Mouse (Mus musculus) heart, adult 11 months (tissue): ENCODE measurements around the gene Lrrc4c.
A peak's percentile ranks its signal among the peaks of the same experiment; 100 is the strongest.

Experiments used
- DNase-seq: peaks from one replicate; pipeline ENCODE4 v3.0.0; 2022

Gene Lrrc4c

DNA sequence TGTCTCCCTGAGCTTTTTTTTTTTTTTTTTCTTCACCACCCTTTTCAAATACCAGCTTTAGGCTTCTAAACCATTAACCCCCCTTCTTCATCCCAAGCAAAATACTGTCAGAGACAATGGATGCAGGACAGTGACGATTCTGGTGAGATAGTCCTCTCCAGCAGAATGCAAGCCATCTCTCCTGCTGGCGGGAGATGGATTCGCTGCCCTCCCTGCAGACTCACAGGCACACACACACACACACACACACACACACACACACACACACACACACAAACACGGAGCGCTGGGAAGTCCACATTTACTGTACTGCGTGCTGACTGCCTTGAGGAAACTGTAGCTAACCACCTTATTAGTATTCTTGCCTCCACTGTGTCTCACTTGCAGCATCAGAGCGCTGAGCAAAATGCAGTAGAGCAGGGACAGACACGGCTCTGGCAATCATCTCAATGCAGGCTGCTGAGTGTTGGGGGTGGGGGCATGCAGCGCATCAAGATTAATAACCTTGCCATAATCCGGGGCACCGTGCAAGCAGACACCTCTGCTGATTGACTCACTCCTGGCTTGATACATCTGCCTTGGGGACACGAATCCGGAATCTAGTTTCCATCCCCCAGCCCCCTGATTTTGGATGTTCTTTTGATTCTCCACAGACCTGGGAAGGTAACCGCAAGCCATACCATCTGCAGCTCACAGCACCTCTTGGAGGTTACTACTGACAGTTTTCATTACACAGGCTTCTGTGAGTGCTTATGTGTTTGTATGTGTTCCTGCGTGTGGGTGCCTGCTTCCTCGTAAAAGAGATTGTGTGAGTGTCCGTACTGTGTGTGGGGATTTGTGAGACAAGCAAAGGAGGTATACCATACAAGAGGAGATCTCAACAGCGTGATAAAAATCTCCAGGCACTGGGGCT, at the start of gene Lrrc4c:
Gene Lrrc4c (plus strand): TSS at position 783 of the 913 bp plus-strand sequence.
- no peak for DNase-seq

DNA sequence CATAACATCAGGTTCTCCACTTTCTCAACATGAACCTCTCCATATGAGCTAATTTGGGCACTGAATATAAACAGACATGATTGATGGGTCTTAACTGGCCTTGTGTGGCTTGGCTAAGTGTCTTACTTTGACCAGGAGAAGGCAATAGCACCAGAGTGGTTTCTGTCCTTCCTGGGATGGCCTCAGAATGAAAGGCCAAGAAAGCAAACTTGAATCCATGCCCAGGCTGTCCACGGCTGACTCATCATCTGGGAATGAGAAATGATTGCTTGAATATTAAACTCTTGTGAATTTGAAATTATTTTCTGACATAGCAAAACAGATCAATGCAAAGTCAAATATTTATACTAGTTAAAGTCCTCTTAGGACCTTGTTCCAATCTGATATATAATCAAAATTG, 42.9 kb upstream of the Lrrc4c start:
- DNase-seq = no peak

DNA sequence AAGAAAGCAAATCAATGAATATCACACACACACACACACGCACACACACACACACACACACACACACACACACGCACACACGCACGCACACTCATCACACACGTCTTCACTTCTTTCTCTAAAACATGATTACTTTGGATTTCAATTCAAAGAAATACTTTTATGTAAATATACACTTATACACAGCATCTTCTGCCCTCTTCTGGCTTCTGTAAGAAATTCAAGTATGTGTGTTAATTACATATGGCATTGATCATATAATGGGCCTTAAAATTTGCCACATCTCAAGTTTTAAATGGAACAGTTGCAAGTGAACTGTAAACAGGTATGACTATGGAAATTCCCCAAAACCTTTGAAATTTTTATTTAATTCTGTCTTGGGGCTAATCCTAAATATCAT, 35.0 kb upstream of the Lrrc4c start:
- DNase-seq = no peak

DNA sequence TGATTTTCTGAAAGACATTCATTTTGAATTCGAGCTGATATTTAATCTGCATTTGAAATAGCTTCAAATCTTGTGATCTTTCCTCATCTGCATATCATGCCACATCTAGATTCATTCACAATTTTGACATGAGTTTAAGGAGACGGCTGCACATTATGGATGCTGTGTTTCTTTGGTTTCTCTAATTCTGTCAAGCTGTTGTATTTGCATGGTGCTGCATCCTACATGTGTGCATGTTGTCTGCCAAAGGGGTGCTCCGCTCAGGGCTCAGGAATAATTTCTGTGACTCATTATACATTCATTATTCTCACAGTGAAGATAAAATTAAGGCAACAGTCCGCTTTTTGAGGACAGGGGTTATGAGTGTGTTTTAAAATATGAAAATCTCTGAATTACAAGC, 30.5 kb upstream of the Lrrc4c start:
- peak; percentile 58 for DNase-seq

DNA sequence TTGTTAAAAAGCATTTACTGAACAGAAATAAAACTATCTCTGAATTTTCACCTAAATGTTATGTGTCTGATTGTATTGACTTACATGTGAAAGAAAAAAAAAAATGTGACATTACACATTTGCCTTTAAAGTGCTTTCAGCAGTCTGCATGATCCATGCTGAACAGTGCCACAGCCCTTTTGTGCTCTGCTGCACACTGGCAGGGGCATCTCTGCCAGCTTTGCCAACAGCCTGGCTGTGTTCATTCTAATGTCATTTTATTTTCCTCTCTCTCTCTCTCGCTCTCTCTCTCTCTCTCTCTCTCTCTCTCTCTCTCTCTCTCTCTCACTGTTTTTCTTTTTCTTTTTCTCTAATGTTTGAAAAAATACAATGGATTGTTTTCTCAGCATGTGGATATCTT, 27.4 kb upstream of the Lrrc4c start:
- no peak for DNase-seq

DNA sequence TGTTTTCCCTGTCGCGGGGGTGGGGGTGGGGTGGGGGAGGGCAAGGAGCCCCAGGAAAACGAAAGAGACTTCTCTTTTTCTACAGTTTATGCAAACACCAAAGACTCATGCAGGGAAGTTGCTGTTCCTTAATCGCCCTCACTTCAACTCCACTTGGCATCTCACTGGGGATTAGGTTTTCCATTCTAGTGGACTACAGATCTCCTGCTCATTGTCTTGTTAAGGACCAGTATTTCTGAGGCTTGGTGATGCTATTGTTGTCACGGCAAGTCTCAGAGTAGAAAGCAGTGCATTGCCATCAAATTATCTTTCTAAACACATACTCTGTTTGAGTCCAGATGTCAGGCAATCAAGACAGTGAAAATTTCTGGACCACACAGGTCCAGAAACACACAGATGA, 2.9 kb upstream of the Lrrc4c start:
- DNase-seq = no peak

DNA sequence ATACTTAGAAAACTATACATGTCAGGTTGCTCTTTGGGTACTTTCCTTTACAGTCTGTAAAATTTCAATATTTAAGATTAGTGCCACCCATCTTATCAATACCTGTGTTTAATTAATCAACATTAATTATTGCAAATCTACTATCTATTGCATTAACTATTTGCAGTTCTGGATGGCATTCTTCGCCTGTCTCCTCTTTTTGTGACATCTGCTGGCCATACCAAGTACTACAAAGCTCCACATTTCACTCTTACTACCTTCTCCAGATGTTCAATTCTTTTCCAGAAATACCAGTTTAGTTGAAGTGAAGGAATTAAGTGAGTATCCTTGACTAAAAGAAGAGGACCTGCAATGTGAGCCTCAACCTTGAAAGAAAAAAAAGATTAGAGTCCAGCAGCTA, 1.4 kb upstream of the Lrrc4c start:
- no peak for DNase-seq

DNA sequence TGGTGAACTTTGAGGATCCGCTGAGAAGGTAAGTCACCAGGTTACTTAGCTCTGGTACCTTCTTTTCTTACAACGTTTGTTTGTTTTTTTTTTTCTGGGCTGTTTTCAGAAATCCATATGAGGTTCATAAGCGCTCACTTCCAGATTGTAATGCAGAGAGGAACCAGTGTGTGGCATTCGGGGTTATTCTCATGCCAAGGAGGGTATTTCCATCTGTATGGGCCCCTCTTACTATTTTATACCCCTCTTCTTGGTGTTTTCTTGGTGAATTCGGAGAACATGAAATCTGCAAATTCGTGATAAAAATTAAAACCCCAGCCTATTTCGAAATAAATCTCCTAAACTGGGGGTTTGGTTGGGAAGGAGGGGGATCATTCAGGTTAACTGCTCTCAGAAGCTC, 587 bp downstream of the Lrrc4c start:
- no peak for DNase-seq

DNA sequence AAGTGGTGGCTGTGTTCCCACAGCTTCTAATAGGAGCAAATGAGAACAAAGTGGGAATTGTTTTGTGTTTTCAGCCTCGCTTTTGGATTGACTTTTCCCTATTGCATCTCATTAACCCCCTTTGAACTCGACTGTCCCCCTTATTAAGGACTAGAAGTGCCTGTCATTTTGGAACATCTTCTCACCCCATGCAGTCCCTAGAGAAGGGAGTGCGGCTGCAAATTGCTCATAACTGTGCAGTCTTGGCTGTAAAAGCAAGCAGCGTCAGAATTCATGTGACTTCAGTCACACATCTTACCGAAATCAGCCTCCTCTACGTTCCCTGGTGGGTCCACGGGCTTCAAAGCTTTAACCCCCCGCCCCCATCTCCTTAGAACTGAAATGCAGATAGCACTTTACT, 1.2 kb downstream of the Lrrc4c start:
- no peak for DNase-seq

DNA sequence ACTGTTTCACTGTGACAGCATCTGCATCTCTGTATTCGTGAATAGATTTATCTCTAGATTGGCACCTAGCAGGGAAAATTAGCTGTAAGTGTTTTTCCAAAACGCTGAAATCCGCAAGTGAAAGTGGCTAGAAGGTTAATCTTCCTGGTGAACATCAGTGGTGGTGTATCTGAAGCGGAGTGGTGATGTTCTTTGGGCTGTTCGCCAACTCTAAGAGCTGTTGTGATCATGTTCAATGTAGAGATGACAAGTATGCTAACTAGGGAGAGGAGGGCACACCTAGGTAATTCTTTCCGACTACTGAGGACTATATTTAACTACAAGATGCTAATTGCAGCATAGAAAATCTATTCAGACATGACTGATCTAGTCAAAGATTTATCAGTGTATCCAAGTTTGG, 1.7 kb downstream of the Lrrc4c start:
- no peak for DNase-seq

DNA sequence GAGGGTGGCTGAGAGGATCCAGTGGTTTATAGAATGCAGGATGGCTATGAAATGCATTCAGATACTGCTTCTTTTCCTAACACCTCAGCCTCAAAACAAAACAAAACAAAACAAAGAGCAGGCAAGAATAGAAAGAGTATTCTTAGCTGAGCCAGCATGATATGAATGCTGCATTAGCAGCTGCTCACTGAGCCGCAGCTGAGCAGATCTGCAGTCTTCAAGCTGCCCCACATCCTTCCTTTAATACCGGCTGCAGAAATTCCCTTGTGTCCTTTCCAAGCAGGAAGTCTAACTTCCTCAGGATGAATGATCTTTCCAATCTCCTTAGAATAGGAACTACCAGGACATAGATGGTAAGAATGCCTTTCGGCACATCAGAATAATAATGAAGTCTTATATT, 16.7 kb downstream of the Lrrc4c start:
- DNase-seq = no peak

DNA sequence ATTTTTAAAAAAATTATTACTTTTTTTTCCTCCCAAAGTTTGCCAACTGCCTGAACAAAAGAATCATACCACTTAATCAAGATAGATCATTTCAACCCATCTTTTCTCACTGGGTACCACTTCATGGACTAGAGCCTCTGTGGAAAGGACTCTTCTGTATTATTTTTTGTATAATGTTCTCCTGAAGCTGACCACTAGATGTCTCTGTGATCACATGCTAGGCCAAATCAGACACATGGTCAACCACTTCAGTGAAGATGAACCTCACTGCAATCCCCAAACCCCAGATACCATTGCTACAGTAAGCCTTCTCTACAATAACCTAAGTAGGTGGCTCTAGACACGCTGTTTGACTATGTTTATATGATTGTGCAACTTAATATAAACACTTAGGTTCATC, 19.4 kb downstream of the Lrrc4c start:
- DNase-seq = no peak

DNA sequence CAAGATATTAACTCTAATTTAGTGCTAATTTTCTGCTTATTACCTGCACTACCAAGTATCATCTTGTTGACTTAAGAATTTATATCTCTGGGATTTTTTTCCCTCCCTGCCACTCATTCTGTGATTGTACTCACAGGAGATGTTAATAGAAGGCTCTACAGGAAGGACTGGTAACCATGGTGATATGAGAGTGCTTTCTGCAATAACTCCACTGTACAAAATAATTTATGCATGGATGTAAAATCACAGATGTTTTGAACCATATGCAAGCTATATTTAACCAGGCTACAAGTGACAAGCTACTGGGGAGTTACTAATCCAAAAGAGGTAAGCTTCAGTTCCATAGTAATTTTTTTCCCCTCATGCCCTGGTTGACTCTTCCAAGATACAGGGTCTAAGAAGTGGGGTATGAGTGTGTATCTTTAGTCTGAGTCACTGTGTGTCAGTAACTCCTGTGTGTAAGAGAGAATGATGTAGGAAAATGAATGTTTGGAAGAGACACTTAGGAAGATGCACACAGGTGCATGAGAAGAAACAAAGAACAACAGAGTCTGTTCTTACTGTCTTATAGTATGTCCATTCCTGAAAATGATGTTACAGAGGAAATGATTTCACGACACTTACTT, 83.3 kb downstream of the Lrrc4c start:
- no peak for DNase-seq

DNA sequence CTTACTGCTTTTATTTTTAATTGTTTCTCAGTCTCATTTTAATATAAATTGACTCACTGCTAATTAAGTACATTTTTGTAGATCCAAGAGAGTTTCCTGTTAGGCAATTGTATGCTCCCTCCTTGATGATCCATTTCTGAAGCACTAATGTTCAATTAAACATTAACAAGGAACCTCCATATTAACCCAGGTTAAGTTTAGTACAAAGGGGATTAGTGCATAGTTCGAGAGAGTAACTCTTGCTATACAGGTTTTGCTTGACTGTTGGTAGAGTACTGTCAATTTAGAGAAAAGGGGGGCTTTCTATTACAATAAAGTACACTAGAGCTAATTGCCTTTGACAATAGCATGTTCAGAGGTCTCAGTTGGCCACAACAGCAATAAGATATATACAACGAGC, 84.5 kb downstream of the Lrrc4c start:
- no peak for DNase-seq

DNA sequence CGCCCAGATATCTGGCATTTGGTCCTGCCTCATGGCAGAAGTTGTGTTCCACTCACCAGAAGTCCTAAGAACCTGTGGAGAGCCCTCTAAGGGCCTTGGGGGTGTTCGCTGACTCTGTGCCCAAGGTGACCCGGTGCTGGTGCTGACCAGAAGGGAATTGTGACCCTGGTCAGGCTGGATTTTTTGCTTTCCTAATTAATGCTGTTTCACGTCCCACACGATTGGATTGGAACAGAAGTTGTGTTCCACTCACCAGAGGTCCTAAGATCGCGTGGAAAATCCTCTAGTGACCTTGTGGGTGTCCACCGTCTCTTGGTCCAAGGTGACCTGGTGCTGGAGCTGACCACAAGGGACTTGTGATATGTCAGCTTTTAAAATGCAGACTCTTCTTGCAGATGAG, 88.9 kb downstream of the Lrrc4c start:
- DNase-seq = no peak

DNA sequence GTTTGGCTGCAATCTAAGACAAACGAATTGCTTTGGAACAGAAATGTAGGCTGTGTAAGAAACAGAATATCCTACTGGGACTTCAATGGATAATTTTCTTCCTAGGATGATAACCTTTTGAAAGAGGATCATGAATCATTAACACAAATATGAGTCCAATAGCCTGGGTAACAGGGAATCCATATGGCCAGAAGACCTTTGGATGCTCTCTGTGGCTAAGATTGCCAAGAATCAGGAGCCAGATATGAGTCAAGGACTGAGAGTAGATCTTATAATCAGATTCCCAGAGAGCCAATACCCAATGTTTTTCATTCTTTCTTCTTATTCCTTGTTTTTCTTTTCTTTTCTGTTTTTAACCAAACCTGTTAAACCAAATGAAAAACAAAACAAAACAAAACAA, 93.2 kb downstream of the Lrrc4c start:
- no peak for DNase-seq

DNA sequence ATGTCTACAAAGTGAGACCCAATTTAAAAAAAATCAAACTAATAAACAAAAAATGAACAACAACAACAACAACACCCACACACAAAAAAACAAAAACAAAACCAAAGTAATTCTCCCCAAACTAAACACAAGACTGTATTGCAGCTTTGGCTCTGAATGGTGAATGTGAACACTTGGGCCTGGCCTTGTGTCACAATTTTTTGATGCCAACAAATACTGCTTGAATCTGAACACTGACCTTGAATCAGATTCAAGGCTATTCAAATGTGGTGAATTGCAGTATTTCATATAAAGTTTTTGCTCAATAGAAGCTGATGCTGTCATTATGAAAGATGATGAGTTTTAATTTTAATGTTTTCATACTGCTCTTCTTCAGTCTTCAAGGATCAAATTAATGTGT, 143.6 kb downstream of the Lrrc4c start:
- DNase-seq = no peak

DNA sequence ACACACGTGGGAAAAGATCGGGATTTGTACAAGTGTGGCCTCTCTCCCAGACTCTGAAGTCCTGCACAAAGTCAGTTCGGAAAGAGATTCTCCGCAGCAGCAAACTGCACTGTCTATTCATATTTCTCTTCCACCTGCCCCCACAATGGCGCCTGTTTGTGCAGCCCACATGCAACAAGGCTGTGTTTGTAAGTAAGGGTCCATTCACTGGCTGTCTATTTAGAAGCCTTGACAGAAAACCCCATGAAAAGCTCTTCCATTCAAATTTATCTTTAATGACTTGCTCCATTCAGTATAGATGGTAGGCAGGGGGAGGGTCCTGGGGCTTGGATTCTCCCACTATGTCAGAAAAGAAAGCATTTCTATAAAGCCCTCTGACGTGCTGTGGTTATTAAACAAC, 157.7 kb downstream of the Lrrc4c start:
- DNase-seq = no peak

DNA sequence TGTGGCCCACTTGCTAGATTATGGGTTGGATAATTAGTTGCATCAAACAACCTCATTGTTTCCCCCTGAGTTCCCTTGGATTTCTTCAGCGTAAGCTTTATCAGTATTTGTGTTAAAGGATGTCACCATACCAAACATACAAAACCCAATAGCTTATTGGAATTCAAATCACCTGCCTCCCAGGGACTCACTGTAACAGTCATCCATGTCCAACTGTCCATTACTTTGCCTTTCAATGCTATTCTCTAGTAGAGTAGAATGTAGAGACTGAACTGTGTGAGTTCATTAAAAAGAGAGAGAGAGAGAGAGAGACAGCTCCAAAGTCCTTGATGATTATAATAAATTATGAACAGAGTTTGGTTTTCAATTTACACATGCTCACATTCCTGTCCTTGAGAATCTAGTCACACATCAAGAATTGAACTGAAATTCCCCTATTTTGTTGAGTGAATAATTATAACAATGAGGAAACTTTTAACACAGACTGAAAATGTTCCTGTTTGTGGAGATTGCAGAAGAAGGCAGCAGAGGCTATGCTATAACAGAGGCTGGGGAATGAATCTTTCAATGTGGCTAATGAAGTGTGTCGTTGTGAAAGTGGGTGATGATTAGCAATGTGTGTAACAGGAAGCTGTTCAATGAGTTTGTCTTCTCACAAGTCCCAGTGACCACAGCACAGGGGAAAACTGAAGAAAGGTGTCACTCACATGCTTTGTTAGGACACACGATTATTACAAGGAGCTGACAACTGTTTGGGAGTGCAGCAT, 181.3 kb downstream of the Lrrc4c start:
- DNase-seq = no peak

DNA sequence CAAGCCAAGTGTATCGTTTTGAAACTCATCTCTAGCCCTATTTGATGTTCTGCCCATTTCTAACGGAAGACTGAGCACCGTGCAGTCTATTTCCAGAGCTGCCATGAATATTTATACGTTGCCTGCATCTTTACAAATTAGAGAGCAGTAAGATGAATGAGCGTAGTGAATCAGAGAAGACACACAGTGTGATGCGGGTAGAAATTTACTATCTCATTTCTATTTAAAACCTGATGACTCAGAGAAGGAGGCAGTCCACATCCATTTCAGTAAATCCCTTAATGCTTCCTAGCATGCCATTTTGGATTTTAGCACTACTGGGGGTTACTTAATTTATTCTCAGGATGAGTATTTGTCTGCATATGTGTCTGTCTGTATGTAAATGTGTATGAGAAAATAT, 186.2 kb downstream of the Lrrc4c start:
- DNase-seq = no peak

DNA sequence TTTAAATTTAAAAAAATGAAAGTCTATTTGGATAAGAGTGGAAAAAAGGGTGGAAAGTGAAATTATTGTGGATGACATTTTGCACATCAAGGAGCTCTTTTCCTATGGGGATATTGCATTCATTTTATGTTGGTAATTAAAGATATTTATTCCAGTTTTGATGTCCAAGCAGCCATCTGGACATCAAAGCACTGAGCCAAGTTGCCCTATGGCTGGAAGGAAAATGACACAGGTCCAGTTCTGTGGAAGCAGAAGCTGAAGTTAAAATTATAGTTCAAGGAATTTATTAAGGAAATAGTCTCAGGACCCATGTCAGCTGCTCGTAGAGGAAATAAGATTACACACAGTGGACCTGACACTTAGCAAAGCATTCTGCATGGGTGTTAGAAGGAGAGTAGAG, 187.7 kb downstream of the Lrrc4c start:
- no peak for DNase-seq

DNA sequence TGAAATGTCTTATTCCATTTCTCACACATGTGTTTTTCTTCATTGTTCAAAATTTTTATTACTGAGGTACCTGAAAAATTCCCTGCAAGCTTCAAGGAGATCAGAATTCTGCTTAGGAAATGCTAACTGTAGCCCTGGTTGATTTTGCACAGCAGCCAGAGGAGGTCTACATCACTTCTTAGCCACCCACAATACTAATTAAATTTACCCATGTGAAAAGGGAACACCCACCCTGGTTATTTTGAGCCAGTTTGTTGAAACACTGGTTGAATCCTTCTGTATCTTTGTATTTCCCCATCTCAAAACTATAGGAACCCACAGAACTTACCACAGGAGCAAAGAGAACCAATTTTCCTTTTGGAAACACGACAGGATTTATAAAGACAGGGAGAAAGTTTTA, 191.0 kb downstream of the Lrrc4c start:
- no peak for DNase-seq

DNA sequence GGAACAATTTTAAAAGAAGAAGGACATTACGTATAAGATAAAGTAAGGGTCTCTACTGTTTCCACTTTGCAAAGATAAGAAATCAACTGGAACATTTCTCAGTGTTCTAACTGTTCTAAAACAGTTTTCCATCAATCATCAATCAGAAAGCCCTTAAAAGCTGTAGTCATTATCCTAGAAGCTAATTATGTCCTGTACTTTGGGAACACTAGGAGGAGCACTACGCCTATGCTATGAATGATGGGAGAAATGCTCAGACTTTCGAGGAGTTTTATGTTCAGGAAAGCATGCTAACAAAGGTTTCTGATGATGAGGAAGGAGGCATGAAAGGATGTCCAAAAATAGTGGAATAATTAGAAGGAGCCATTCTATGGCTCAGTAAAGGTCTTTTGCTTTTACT, 219.5 kb downstream of the Lrrc4c start:
- no peak for DNase-seq

DNA sequence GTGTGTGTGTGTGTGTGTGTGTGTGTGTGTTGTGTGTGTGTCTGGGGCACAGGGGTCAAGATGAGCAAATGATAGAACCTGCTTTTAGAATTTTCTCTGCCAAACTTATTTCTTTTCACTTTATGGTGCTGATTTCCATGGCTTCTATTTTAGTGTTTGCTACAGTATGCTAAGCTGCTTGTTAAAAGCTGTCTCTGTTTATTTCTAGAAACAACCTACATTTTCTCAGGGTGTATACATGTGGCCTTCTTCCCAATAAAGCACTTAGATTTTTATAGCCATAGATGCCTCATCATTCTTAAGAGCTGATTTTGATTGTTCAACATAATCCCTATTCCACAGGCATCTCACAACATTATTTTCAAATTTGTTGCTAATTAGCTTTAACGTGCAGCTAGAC, 229.2 kb downstream of the Lrrc4c start:
- DNase-seq = no peak
